Mouse (Mus musculus): ENCODE measurements around the gene Usp43.

Usp43 gene

DNA sequence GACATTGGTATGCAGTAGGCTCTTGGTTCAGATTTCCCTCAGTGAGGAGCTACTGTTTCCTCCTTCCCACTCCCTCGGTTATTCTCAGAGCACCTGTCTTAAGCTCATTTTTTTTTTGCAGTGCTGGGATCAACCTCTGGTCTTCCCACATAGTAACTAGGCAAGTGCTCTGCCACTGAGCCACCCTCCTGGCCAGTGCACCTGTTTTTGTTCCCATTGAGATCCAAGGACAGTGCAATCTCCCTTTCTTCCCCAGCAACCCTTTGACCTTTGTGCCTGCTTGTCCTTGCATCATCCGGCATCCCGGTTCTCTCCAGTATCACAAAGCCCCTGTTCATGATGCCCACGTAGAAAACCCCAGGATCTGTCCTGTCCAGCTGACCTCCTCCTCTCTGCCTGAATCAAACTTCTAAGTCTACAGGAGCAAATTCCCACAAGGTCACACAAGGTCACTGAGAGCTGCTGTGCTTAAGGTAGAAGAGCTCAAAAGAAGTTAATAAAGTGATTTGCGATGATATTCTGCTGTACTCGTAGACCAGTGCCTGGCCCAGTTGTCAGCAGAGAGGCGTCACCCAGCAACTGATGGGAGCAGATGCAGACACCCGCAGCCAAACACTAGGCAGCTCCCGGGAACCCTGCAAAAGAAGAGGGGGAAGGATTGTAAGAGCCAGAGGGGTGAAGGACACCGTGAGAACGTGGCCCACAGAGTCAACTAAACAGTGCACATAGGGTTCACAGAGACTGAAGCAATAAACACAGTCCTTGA, 114.9 kb downstream of the Usp43 start:
- DNase-seq, result no peak

- no peak for DNase-seq
Observed at GRCm38 (mm10) chr11:67805538-67805937, 116.4 kb downstream of the Usp43 start.
